Mouse (Mus musculus) limb, embryonic 14.5 days (tissue): ENCODE measurements around the gene Rpl11. TPM values are rescaled to one million over a fixed set of nuclear protein-coding genes. Genes with fewer than 3 reads are reported as not detected.

Experiments used
- ATAC-seq: fragments of 200-750 bp; cut with Nextera tagmentation; 2 replicates; pipeline ENCODE4 v1.8.0; 2017; ENCODE audit warnings: low read depth, moderate number of reproducible peaks, moderate TSS enrichment; ENCODE audit not compliant: low FRiP score
- DNase-seq: peaks from one replicate; pipeline ENCODE4 v3.0.0-alpha.2; 2015; ENCODE audit warnings: low spot score
- H3K27ac ChIP-seq: fragments of 300-500 bp; sonication (generic); replicated peaks from 2 replicates; pipeline ENCODE4 v1.5.1; 2014; ENCODE audit warnings: low read depth, mild to moderate bottlenecking, low read length, moderate library complexity, mixed read lengths
- H3K27me3 ChIP-seq: fragments of 300-500 bp; sonication (generic); 2 replicates; pipeline ENCODE4 v1.6.1; 2014; ENCODE audit warnings: low read length, mixed read lengths; ENCODE audit not compliant: control insufficient read depth, insufficient read depth
- H3K36me3 ChIP-seq: fragments of 300-500 bp; sonication (generic); 2 replicates; pipeline ENCODE4 v1.6.1; 2014; ENCODE audit warnings: mild to moderate bottlenecking, low read length, moderate library complexity, mixed read lengths; ENCODE audit not compliant: control insufficient read depth, insufficient read depth
- H3K4me1 ChIP-seq: fragments of 300-500 bp; sonication (generic); 2 replicates; pipeline ENCODE4 v1.6.1; 2014; ENCODE audit warnings: antibody characterized with exemption, low read length, mixed read lengths; ENCODE audit not compliant: control insufficient read depth, insufficient read depth
- H3K4me2 ChIP-seq: fragments of 300-500 bp; sonication (generic); replicated peaks from 2 replicates; pipeline ENCODE4 v1.6.1; 2014; ENCODE audit warnings: low read depth, mild to moderate bottlenecking, low read length, moderate library complexity; ENCODE audit not compliant: severe bottlenecking
- H3K4me3 ChIP-seq: fragments of 300-500 bp; sonication (generic); replicated peaks from 2 replicates; pipeline ENCODE4 v1.5.1; 2014; ENCODE audit warnings: low read length
- H3K9ac ChIP-seq: fragments of 300-500 bp; sonication (generic); 2 replicates; pipeline ENCODE4 v1.6.1; 2014; ENCODE audit warnings: mild to moderate bottlenecking, low read depth, low read length, moderate library complexity; ENCODE audit not compliant: severe bottlenecking
- H3K9me3 ChIP-seq: fragments of 300-500 bp; sonication (generic); 2 replicates; pipeline ENCODE4 v1.6.1; 2016; ENCODE audit warnings: low read length; ENCODE audit not compliant: control insufficient read depth
- POLR2A ChIP-seq: fragments of 200-500 bp; IDR thresholded peaks from 2 replicates; pipeline ENCODE4 v1.8.0; 2012; ENCODE audit warnings: inconsistent platforms, mild to moderate bottlenecking, moderate library complexity, borderline replicate concordance; ENCODE audit not compliant: insufficient read depth, insufficient read length; ENCODE audit errors: extremely low read depth
- WGBS: fragments of 180-500 bp; shearing (Covaris S2); extraction: QIAGEN DNeasy Blood & Tissue Kit; methylation state at CpG from one replicate; pipeline ENCODE4 v1.1.7; 2014; 5-methylcytosine and 5-hydroxymethylcytosine counted together
- polyA plus RNA-seq, 2 experiments: library from polyadenylated mRNA; depleted of rRNA in 1 of 2; stranded (reverse) in 1 of 2; unstranded in 1 of 2; fragments of >200 nt; fragmentation: Nextera tagmentation in 1 of 2; extraction: Ambion mirVana in 1 of 2; gene quantifications; 2 replicates each; pipeline versions ENCODE4 v1.2.1 to v1.2.3; 2012 to 2014

Gene Rpl11
- polyA plus RNA-seq, 2 experiments, result 591 to 1,343 TPM

GRCm38 (mm10) chr4:135995118-135995517 is 58.1 kb downstream of the Rpl11 start:
- H3K27ac ChIP-seq, result no peak overlapping the region
- H3K9me3 ChIP-seq, result peaks cover 6% of the 10 kb centered on the region; the same call in 1 of the 2 replicates

DNA sequence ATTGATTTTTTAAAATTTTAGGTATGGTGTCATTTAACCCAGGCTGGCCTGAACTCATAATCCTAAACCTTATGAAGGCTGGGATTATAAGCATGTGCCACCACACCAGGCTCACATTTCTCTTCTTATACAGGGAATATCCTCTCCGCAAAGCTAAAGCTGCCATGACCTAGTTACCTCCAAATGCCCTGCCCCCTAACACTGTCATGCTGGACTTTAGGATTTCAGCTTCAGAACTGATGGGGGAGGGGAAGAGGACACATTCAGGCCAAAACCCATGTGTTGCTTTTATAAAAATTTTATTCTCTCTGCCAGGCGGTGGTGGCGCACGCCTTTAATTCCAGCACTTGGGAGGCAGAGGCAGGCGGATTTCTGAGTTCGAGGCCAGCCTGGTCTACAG is 59.3 kb downstream of the Rpl11 start:
- TF ChIP-seq POLR2A, result no peak
- Histone ChIP-seq H3K27me3 (no peaks in the 10 kb centered on the region), H3K27ac (no peak overlapping the region), H3K4me2 (no peak overlapping the region), H3K36me3 (no peaks in the 10 kb centered on the region), H3K9me3 (peaks cover 6% of the 10 kb centered on the region; the same call in 1 of the 2 replicates), H3K4me3 (no peak overlapping the region), H3K4me1 (no peaks in the 10 kb centered on the region), H3K9ac (no peak overlapping the region)
- WGBS, result 90% methylated on average over 6 of the region's 6 CpGs
- DNase-seq (no peak), ATAC-seq (no peak)

More at GRCm38 (mm10) chr4:135995118-135995517, 58.1 kb downstream of the Rpl11 start:
- 81% methylated on average over 4 of the region's 4 CpGs for WGBS
- Histone ChIP-seq H3K4me3 (no peak overlapping the region), H3K27me3 (no peaks in the 10 kb centered on the region), H3K36me3 (no peaks in the 10 kb centered on the region), H3K9ac (no peak overlapping the region), H3K4me2 (no peak overlapping the region), H3K4me1 (no peaks in the 10 kb centered on the region)
- ATAC-seq (no peak), DNase-seq (no peak)
- no peak for TF ChIP-seq POLR2A

DNA sequence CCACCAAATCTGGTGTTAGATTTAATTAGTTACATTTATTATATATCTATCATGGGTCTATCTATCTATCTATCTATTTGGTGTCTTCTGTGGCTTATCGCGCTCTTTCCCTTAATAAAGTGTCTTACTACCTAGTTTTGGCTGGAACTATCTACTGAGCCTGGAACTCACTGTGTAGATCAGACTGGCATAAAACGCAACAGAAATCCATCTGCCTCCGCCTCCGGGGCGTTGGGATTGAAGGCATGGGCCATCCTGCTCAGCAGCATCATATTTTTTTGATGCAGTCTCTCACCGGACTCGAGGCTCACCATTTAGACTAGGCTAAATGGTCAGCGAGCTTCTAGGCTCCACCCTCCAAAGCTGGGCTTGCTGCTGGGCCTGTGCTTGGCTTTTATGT is 65.5 kb downstream of the Rpl11 start:
- Histone ChIP-seq H3K4me1 (peaks cover 11% of the 10 kb centered on the region), H3K4me2 (peak overlapping the region; percentile 79), H3K9me3 (no peaks in the 10 kb centered on the region), H3K27me3 (no peaks in the 10 kb centered on the region), H3K27ac (peak overlapping the region; percentile 77), H3K9ac (peak overlapping the region; percentile 90), H3K4me3 (peak overlapping the region; percentile 93), H3K36me3 (peaks cover 22% of the 10 kb centered on the region)
- WGBS, result 64% methylated on average over 9 of the region's 9 CpGs
- no peak for DNase-seq
- no peak for TF ChIP-seq POLR2A
- no peak for ATAC-seq

GRCm38 (mm10) chr4:135986943-135987710 is 66.1 kb downstream of the Rpl11 start, which contains the start of gene Pithd1:
Gene Pithd1, minus strand, starts transcription at chr4:135987264.
- ATAC-seq (peak; percentile 88), DNase-seq (peak; percentile 87)
- peak within 1 kb of the TSS; percentile 77 for H3K27ac ChIP-seq
- peak within 1 kb of the TSS; percentile 93 for H3K4me3 ChIP-seq
- H3K27me3 ChIP-seq, result no peaks in the 10 kb centered on the region
- no peaks in the 10 kb centered on the region for H3K9me3 ChIP-seq
- peaks cover 22% of the 10 kb centered on the region for H3K36me3 ChIP-seq
- H3K4me2 ChIP-seq, result peak within 1 kb of the TSS; percentile 79
- under 1% methylated on average over 53 of the region's 81 CpGs for WGBS
- peak within 1 kb of the TSS; percentile 90 for H3K9ac ChIP-seq
- peak; percentile 89; the same call in 1 of the 2 replicates for TF ChIP-seq POLR2A
- H3K4me1 ChIP-seq, result peaks cover 11% of the 10 kb centered on the region

DNA sequence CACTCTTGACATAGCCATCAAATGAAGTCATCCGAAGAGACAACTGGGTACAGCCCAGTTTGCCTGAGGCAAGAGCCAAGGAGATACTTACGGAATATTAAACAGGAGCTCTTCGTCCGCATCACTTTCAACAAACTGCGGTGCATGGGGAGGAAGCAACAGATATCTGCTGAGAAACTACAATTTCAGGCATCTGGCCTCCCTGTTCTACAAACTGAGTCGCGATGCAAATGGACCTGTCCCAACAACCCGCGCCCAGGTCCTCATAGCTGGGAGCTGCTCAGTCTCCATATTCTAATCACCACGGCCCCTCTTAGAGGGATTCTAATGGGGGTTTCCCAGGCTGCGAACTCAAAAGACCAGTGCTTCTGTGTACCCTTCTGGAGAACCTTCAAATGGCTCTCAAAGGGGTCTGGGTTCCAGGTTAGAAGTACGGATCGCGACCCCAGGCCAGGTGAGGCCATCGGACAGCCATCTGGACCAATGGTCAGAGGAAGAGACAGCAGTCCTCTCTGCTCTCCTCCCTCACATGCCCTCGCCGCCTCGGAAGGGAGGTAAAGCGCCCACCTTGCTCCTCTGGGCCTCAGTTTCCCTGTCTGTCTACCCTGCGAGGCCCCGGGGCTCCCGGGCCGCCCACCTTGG is 66.8 kb downstream of the Rpl11 start:
- TF ChIP-seq POLR2A, result no peak
- DNase-seq (no peak), ATAC-seq (no peak)
- peak overlapping the region; percentile 77 for H3K27ac ChIP-seq
- WGBS, result 11% methylated on average over 23 of the region's 23 CpGs
- H3K4me2 ChIP-seq, result peak overlapping the region; percentile 79
- H3K27me3 ChIP-seq, result no peaks in the 10 kb centered on the region
- H3K9me3 ChIP-seq, result no peaks in the 10 kb centered on the region
- peak overlapping the region; percentile 90 for H3K9ac ChIP-seq
- peaks cover 11% of the 10 kb centered on the region for H3K4me1 ChIP-seq
- peak overlapping the region; percentile 93 for H3K4me3 ChIP-seq
- peaks cover 29% of the 10 kb centered on the region for H3K36me3 ChIP-seq
